Mouse (Mus musculus) embryonic facial prominence, embryonic 11.5 days (tissue): ENCODE data around the gene Farp1. TPM values are rescaled to one million over a fixed set of nuclear protein-coding genes. Genes with fewer than 3 reads are reported as not detected.

Experiments used
- ATAC-seq: fragments of 200-750 bp; cut with Nextera tagmentation; replicated peaks from 2 replicates; pipeline ENCODE4 v1.8.0; 2017; ENCODE audit warnings: low read depth; ENCODE audit not compliant: insufficient number of reproducible peaks, low FRiP score, low TSS enrichment
- DNase-seq: peaks from one replicate; pipeline ENCODE4 v3.0.0-alpha.2; 2015; ENCODE audit warnings: low spot score
- H3K27ac ChIP-seq: fragments of 300-500 bp; sonication (generic); replicated peaks from 2 replicates; pipeline ENCODE4 v1.5.1; 2014; ENCODE audit warnings: mild to moderate bottlenecking, low read depth, low read length, control low read depth
- H3K27me3 ChIP-seq: fragments of 300-500 bp; sonication (generic); 2 replicates; pipeline ENCODE4 v1.6.1; 2014; ENCODE audit warnings: mild to moderate bottlenecking, low read length, moderate library complexity, mixed read lengths; ENCODE audit not compliant: control insufficient read depth, insufficient read depth
- H3K36me3 ChIP-seq: fragments of 300-500 bp; sonication (generic); replicated peaks from 2 replicates; pipeline ENCODE4 v1.6.1; 2014; ENCODE audit warnings: low read depth, mild to moderate bottlenecking, low read length, moderate library complexity, mixed read lengths; ENCODE audit not compliant: control insufficient read depth, insufficient read depth
- H3K4me1 ChIP-seq: fragments of 300-500 bp; sonication (generic); 2 replicates; pipeline ENCODE4 v1.6.1; 2014; ENCODE audit warnings: low read length, mixed read lengths; ENCODE audit not compliant: control insufficient read depth, insufficient read depth
- H3K4me2 ChIP-seq: fragments of 300-500 bp; sonication (generic); 2 replicates; pipeline ENCODE4 v1.6.1; 2014; ENCODE audit warnings: low read depth, mild to moderate bottlenecking, control low read depth, low read length, moderate library complexity
- H3K4me3 ChIP-seq: fragments of 300-500 bp; sonication (generic); 2 replicates; pipeline ENCODE4 v1.5.1; 2014; ENCODE audit warnings: low read depth, low read length, control low read depth
- H3K9ac ChIP-seq: fragments of 300-500 bp; sonication (generic); replicated peaks from 2 replicates; pipeline ENCODE4 v1.6.1; 2014; ENCODE audit warnings: mild to moderate bottlenecking, control low read depth, low read length
- H3K9me3 ChIP-seq: fragments of 300-500 bp; sonication (generic); replicated peaks from 2 replicates; pipeline ENCODE4 v1.6.1; 2016; ENCODE audit warnings: mild to moderate bottlenecking, low read length, inconsistent platforms, mixed read lengths; ENCODE audit not compliant: control insufficient read depth
- WGBS: fragments of 180-500 bp; shearing (Covaris S2); extraction: QIAGEN DNeasy Blood & Tissue Kit; methylation state at CpG from one replicate; pipeline ENCODE4 v1.1.7; 2014; 5-methylcytosine and 5-hydroxymethylcytosine counted together
- polyA plus RNA-seq: library from polyadenylated mRNA; unstranded; fragments of >200 nt; fragmentation: Nextera tagmentation; extraction: Ambion mirVana; gene quantifications from 2 replicates; pipeline ENCODE4 v1.2.1, GENCODE M21; 2014

The Farp1 gene
- polyA plus RNA-seq, 1 experiment from 2014 or later: 42.8 TPM

- Histone ChIP-seq H3K4me1 (peaks cover 8% of the 10 kb centered on the region), H3K27ac (peak overlapping the region; percentile 74; the same call in 1 of the 2 replicates), H3K9ac (no peak overlapping the region), H3K36me3 (no peaks in the 10 kb centered on the region; the same call in none of the 2 replicates), H3K4me3 (no peak overlapping the region), H3K4me2 (no peak overlapping the region), H3K27me3 (no peaks in the 10 kb centered on the region), H3K9me3 (no peaks in the 10 kb centered on the region)
- ATAC-seq: 0 out of 2 replicates have a peak, but pooled peaks have one; percentile 2
- DNase-seq: peak; percentile 55
- WGBS: 13% methylated on average over 9 of the region's 9 CpGs
These were observed 74.1 kb downstream of the Farp1 start for GRCm38 (mm10) chr14:121109116-121109504.

- peaks cover 4% of the 10 kb centered on the region for H3K36me3 ChIP-seq
- 0 out of 2 replicates have a peak overlapping the region, but pooled peaks have one; percentile 13 for H3K27ac ChIP-seq
- H3K9ac ChIP-seq: no peak overlapping the region
- no peak overlapping the region for H3K4me2 ChIP-seq
- 90% methylated on average over 13 of the region's 13 CpGs for WGBS
- H3K27me3 ChIP-seq: no peaks in the 10 kb centered on the region
- no peak for DNase-seq
- H3K9me3 ChIP-seq: no peaks in the 10 kb centered on the region
- ATAC-seq: no peak
- H3K4me3 ChIP-seq: no peak overlapping the region
- peaks cover 3% of the 10 kb centered on the region for H3K4me1 ChIP-seq
These were observed 75.7 kb downstream of the Farp1 start for GRCm38 (mm10) chr14:121110492-121111267.

- Histone ChIP-seq H3K4me2 (no peak overlapping the region), H3K9me3 (no peaks in the 10 kb centered on the region), H3K27ac (no peak overlapping the region), H3K9ac (no peak overlapping the region), H3K4me1 (no peaks in the 10 kb centered on the region; the same call in none of the 2 replicates), H3K36me3 (peaks cover 5% of the 10 kb centered on the region), H3K27me3 (no peaks in the 10 kb centered on the region), H3K4me3 (no peak overlapping the region)
- peak; percentile 48 for DNase-seq
- ATAC-seq: peak; percentile 44
- WGBS: 48% methylated on average over 8 of the region's 8 CpGs
These were observed 77.1 kb downstream of the Farp1 start for GRCm38 (mm10) chr14:121112061-121112460.

GRCm38 (mm10) chr14:121113785-121114184 is 78.8 kb downstream of the Farp1 start:
- H3K27me3 ChIP-seq: no peaks in the 10 kb centered on the region
- DNase-seq (no peak), ATAC-seq (no peak)
- H3K4me2 ChIP-seq: no peak overlapping the region
- H3K9ac ChIP-seq: no peak overlapping the region
- H3K27ac ChIP-seq: no peak overlapping the region
- no peak overlapping the region for H3K4me3 ChIP-seq
- 89% methylated on average over 6 of the region's 6 CpGs for WGBS
- H3K36me3 ChIP-seq: peaks cover 5% of the 10 kb centered on the region
- no peaks in the 10 kb centered on the region for H3K9me3 ChIP-seq
- H3K4me1 ChIP-seq: no peaks in the 10 kb centered on the region; the same call in 1 of the 2 replicates

GRCm38 (mm10) chr14:121116696-121117095 is 81.7 kb downstream of the Farp1 start:
- H3K36me3 ChIP-seq: peaks cover 5% of the 10 kb centered on the region
- H3K9me3 ChIP-seq: no peaks in the 10 kb centered on the region
- no peaks in the 10 kb centered on the region for H3K27me3 ChIP-seq
- 83% methylated on average over 4 of the region's 4 CpGs for WGBS
- DNase-seq (no peak), ATAC-seq (no peak)
- no peak overlapping the region for H3K4me3 ChIP-seq
- no peaks in the 10 kb centered on the region for H3K4me1 ChIP-seq
- H3K27ac ChIP-seq: no peak overlapping the region
- H3K9ac ChIP-seq: no peak overlapping the region
- no peak overlapping the region for H3K4me2 ChIP-seq

- ATAC-seq (no peak), DNase-seq (no peak)
- no peaks in the 10 kb centered on the region for H3K9me3 ChIP-seq
- no peaks in the 10 kb centered on the region for H3K27me3 ChIP-seq
- no peaks in the 10 kb centered on the region for H3K4me1 ChIP-seq
- H3K36me3 ChIP-seq: peaks cover 5% of the 10 kb centered on the region
- WGBS: 87% methylated on average over 7 of the region's 7 CpGs
- no peak overlapping the region for H3K27ac ChIP-seq
- H3K4me2 ChIP-seq: no peak overlapping the region
- H3K9ac ChIP-seq: no peak overlapping the region; the same call in 1 of the 2 replicates
- H3K4me3 ChIP-seq: no peak overlapping the region
These were observed 83.9 kb downstream of the Farp1 start for GRCm38 (mm10) chr14:121118860-121119259.

- Histone ChIP-seq H3K4me1 (no peaks in the 10 kb centered on the region; the same call in 1 of the 2 replicates), H3K4me2 (no peak overlapping the region)
- ATAC-seq: no peak
These were observed 86.7 kb downstream of the Farp1 start for GRCm38 (mm10) chr14:121121664-121122063.

GRCm38 (mm10) chr14:121122852-121123251 is 87.9 kb downstream of the Farp1 start:
- Histone ChIP-seq H3K4me2 (no peak overlapping the region), H3K9me3 (no peaks in the 10 kb centered on the region), H3K9ac (no peak overlapping the region), H3K4me1 (no peaks in the 10 kb centered on the region; the same call in 1 of the 2 replicates), H3K27ac (no peak overlapping the region), H3K4me3 (no peak overlapping the region), H3K36me3 (no peaks in the 10 kb centered on the region), H3K27me3 (no peaks in the 10 kb centered on the region)
- no peak for DNase-seq
- 37% methylated on average over 2 of the region's 2 CpGs for WGBS
- ATAC-seq: no peak

More at GRCm38 (mm10) chr14:121121664-121122063, 86.7 kb downstream of the Farp1 start:
- Histone ChIP-seq H3K4me3 (no peak overlapping the region), H3K36me3 (no peaks in the 10 kb centered on the region), H3K27me3 (no peaks in the 10 kb centered on the region), H3K9ac (no peak overlapping the region), H3K27ac (no peak overlapping the region), H3K9me3 (no peaks in the 10 kb centered on the region)
- WGBS: 87% methylated on average over 3 of the region's 3 CpGs
- DNase-seq: no peak
